Mouse (Mus musculus) thymus, postnatal 36 days (tissue): Measurements from ENCODE around the gene Ninj2.

Experiments used
- DNase-seq, 2 experiments: peaks; one replicate each; pipeline ENCODE4 v3.0.0; 2022; ENCODE audit warnings: mixed read lengths in 2 of 2

The Ninj2 gene

GRCm38 (mm10) chr6:120094091-120094776, 1.1 kb downstream of the Ninj2 start:
- DNase-seq = no peak

GRCm38 (mm10) chr6:120095096-120095495, 1.9 kb downstream of the Ninj2 start:
- DNase-seq = no peak

GRCm38 (mm10) chr6:120095501-120095900, 2.4 kb downstream of the Ninj2 start:
- DNase-seq = no peak

- DNase-seq = no peak
Measured at GRCm38 (mm10) chr6:120099392-120099791, 6.2 kb downstream of the Ninj2 start.

GRCm38 (mm10) chr6:120101221-120101620, 8.1 kb downstream of the Ninj2 start:
- DNase-seq = no peak

GRCm38 (mm10) chr6:120101996-120102395, 8.8 kb downstream of the Ninj2 start:
- no peak for DNase-seq

- no peak for DNase-seq
Measured at GRCm38 (mm10) chr6:120103104-120103503, 10.0 kb downstream of the Ninj2 start.

- DNase-seq = no peak
Measured at GRCm38 (mm10) chr6:120105055-120105454, 11.9 kb downstream of the Ninj2 start.

GRCm38 (mm10) chr6:120107586-120107985, 14.4 kb downstream of the Ninj2 start:
- no peak for DNase-seq

- no peak for DNase-seq
Measured at GRCm38 (mm10) chr6:120108061-120108460, 14.9 kb downstream of the Ninj2 start.

GRCm38 (mm10) chr6:120109173-120109572, 16.0 kb downstream of the Ninj2 start:
- no peak for DNase-seq

- DNase-seq = no peak
Measured at GRCm38 (mm10) chr6:120109932-120110331, 16.8 kb downstream of the Ninj2 start.

GRCm38 (mm10) chr6:120110738-120111409, 17.7 kb downstream of the Ninj2 start:
- DNase-seq = no peak

GRCm38 (mm10) chr6:120111410-120111783, 18.2 kb downstream of the Ninj2 start:
- DNase-seq = no peak

GRCm38 (mm10) chr6:120111984-120112803, 19.0 kb downstream of the Ninj2 start:
- DNase-seq = peak; percentile 72 to 83

- DNase-seq = no peak
Measured at GRCm38 (mm10) chr6:120113856-120114255, 20.7 kb downstream of the Ninj2 start.

GRCm38 (mm10) chr6:120114271-120114670, 21.1 kb downstream of the Ninj2 start:
- DNase-seq = no peak

- no peak for DNase-seq
Measured at GRCm38 (mm10) chr6:120114698-120115097, 21.5 kb downstream of the Ninj2 start.

- no peak for DNase-seq
Measured at GRCm38 (mm10) chr6:120115443-120115842, 22.3 kb downstream of the Ninj2 start.

- DNase-seq = no peak
Measured at GRCm38 (mm10) chr6:120119824-120120223, 26.7 kb downstream of the Ninj2 start.

GRCm38 (mm10) chr6:120124688-120125087, 31.5 kb downstream of the Ninj2 start:
- peak in 1 of 2 experiments; percentile 44 for DNase-seq

GRCm38 (mm10) chr6:120126456-120126855, 33.3 kb downstream of the Ninj2 start:
- no peak for DNase-seq

GRCm38 (mm10) chr6:120127321-120127720, 34.2 kb downstream of the Ninj2 start:
- DNase-seq = no peak

- DNase-seq = no peak
Measured at GRCm38 (mm10) chr6:120134748-120135147, 41.6 kb downstream of the Ninj2 start.
